8 mouse cellular contexts compared by ENCODE assay signal in genomic region chr17:31841842-31842611, GRCm38 (mm10). TPM values are rescaled to one million over a fixed set of nuclear protein-coding genes. Genes with fewer than 3 reads are reported as not detected.
A peak's percentile ranks its signal among the peaks of the same experiment; 100 is the strongest.
DNase-seq lines count a peak whose midpoint lies in the region; ATAC-seq and TF ChIP-seq lines count a peak whose summit lies in the region.

No protein-coding gene starts in this region.

- TF ChIP-seq CTCF in layer of hippocampus, adult 2 months (conservative IDR thresholded peaks at IDR 0.05): no peak

- peaks cover 11% of the 10 kb centered on the region for H3K4me1 ChIP-seq in brown adipose tissue, adult 24 weeks (ENCODE audit: control insufficient read depth, insufficient read depth, insufficient read length, low read length)
- peaks cover 17% of the 10 kb centered on the region for H3K4me1 ChIP-seq in intestine, embryonic 14.5 days (replicated peaks; ENCODE audit: control insufficient read depth, insufficient read depth, low read length)
- no peaks in the 10 kb centered on the region; the same call in 1 of the 2 replicates for H3K4me1 ChIP-seq in hindbrain, embryonic 16.5 days (ENCODE audit: control insufficient read depth, insufficient read depth, low read depth, low read length)
- no peaks in the 10 kb centered on the region for H3K4me1 ChIP-seq in forebrain, embryonic 11.5 days (replicated peaks; ENCODE audit: control insufficient read depth, insufficient read depth, low read length)

- no peak for DNase-seq in layer of hippocampus, adult 2 months (ENCODE audit: low spot score in 2 of 2)
- DNase-seq in layer of hippocampus, adult 8-10 months (ENCODE audit: low spot score in 2 of 2): no peak
- DNase-seq in intestine, embryonic 14.5 days (ENCODE audit: low spot score): no peak
- no peak for DNase-seq in forebrain, embryonic 11.5 days (ENCODE audit: low spot score)
- no peak for DNase-seq in cerebellum, adult 9-10 months

- 0 out of 2 replicates have a peak overlapping the region, but pooled peaks have one; percentile 3 for H3K27ac ChIP-seq in layer of hippocampus, adult 2 months
- peak overlapping the region; percentile 19 for H3K27ac ChIP-seq in brown adipose tissue, adult 24 weeks (replicated peaks; ENCODE audit: low read depth, low read length)
- H3K27ac ChIP-seq in intestine, embryonic 14.5 days (ENCODE audit: low read depth): peak overlapping the region; percentile 30; the same call in 1 of the 2 replicates
- no peak overlapping the region for H3K27ac ChIP-seq in hindbrain, embryonic 16.5 days (ENCODE audit: low read depth, low read length)
- no peak overlapping the region for H3K27ac ChIP-seq in forebrain, embryonic 11.5 days (ENCODE audit: low read depth, low read length)

- H3K9ac ChIP-seq in intestine, embryonic 14.5 days (ENCODE audit: low read length): no peak overlapping the region
- H3K9ac ChIP-seq in hindbrain, embryonic 16.5 days (ENCODE audit: low read depth, low read length): no peak overlapping the region
- no peak overlapping the region for H3K9ac ChIP-seq in forebrain, embryonic 11.5 days (ENCODE audit: low read length)

- no peak overlapping the region for H3K4me3 ChIP-seq in layer of hippocampus, adult 2 months
- H3K4me3 ChIP-seq in brown adipose tissue, adult 24 weeks (ENCODE audit: insufficient read depth, low read depth, low read length): no peak overlapping the region
- no peak overlapping the region for H3K4me3 ChIP-seq in intestine, embryonic 14.5 days (ENCODE audit: low read depth, low read length)
- H3K4me3 ChIP-seq in hindbrain, embryonic 16.5 days (ENCODE audit: low read length): no peak overlapping the region
- H3K4me3 ChIP-seq in forebrain, embryonic 11.5 days (ENCODE audit: low read depth, low read length): no peak overlapping the region

- H3K9me3 ChIP-seq in intestine, embryonic 14.5 days (ENCODE audit: control insufficient read depth, low read length): no peaks in the 10 kb centered on the region
- H3K9me3 ChIP-seq in hindbrain, embryonic 16.5 days (ENCODE audit: control insufficient read depth, low read length): no peaks in the 10 kb centered on the region
- H3K9me3 ChIP-seq in forebrain, embryonic 11.5 days (ENCODE audit: control insufficient read depth, low read length): no peaks in the 10 kb centered on the region

- WGBS in intestine, embryonic 14.5 days: 48% methylated on average over 18 of the region's 18 CpGs
- 66% methylated on average over 18 of the region's 18 CpGs for WGBS in hindbrain, embryonic 16.5 days
- 85% methylated on average over 18 of the region's 18 CpGs for WGBS in forebrain, embryonic 11.5 days

- H3K36me3 ChIP-seq in intestine, embryonic 14.5 days (ENCODE audit: control insufficient read depth, insufficient read depth, low read length): peaks cover 36% of the 10 kb centered on the region
- H3K36me3 ChIP-seq in hindbrain, embryonic 16.5 days (ENCODE audit: control insufficient read depth, insufficient read depth, low read length): peaks cover 12% of the 10 kb centered on the region
- no peaks in the 10 kb centered on the region; the same call in 1 of the 2 replicates for H3K36me3 ChIP-seq in forebrain, embryonic 11.5 days (ENCODE audit: control insufficient read depth, insufficient read depth, low read length)

- no peaks in the 10 kb centered on the region for H3K27me3 ChIP-seq in intestine, embryonic 14.5 days (replicated peaks; ENCODE audit: control insufficient read depth, insufficient read depth, low read length)
- no peaks in the 10 kb centered on the region for H3K27me3 ChIP-seq in hindbrain, embryonic 16.5 days (replicated peaks; ENCODE audit: control insufficient read depth, insufficient read depth, low read length)
- H3K27me3 ChIP-seq in forebrain, embryonic 11.5 days (ENCODE audit: control insufficient read depth, insufficient read depth, low read length): no peaks in the 10 kb centered on the region

- ATAC-seq in intestine, embryonic 14.5 days (replicated peaks; ENCODE audit: low FRiP score, low TSS enrichment, low read depth): no peak
- peak; percentile 0; the same call in 1 of the 2 replicates for ATAC-seq in neutrophil, adult 5-6 weeks (ENCODE audit: extremely low read depth, insufficient number of reproducible peaks, low FRiP score, poor library complexity, severe bottlenecking)
- no peak for ATAC-seq in hindbrain, embryonic 16.5 days
- ATAC-seq in forebrain, embryonic 11.5 days (replicated peaks; ENCODE audit: low FRiP score): no peak

- H3K4me2 ChIP-seq in intestine, embryonic 14.5 days (ENCODE audit: low read length): no peak overlapping the region
- H3K4me2 ChIP-seq in hindbrain, embryonic 16.5 days (ENCODE audit: low read length): no peak overlapping the region
- no peak overlapping the region for H3K4me2 ChIP-seq in forebrain, embryonic 11.5 days (ENCODE audit: low read depth, low read length, severe bottlenecking)

RNA-seq across cellular contexts. Expression of gene Sik1, which starts 13.6 kb away (rescaled TPM):
- total RNA-seq in layer of hippocampus, adult 2 months (2021): 10 to 100 TPM; 12.4 to 15.4 TPM
- total RNA-seq in layer of hippocampus, adult 8-10 months (2022): 10 to 100 TPM; 13.2 to 22.2 (median 15.4) TPM
- 9.6 and 39.2 TPM in 2 replicates for polyA plus RNA-seq in brown adipose tissue, adult 24 weeks (2012; ENCODE audit: insufficient read depth, insufficient read length, missing spikeins)
- polyA plus RNA-seq in intestine, embryonic 14.5 days (2014; fragmentation: Nextera tagmentation; extraction: Ambion mirVana): 9.2 and 11.9 TPM in 2 replicates
- total RNA-seq in neutrophil, adult 5-6 weeks (2017): 79.1 and 90.7 TPM in 2 replicates
- 16.2 and 17.4 TPM in 2 replicates for polyA plus RNA-seq in hindbrain, embryonic 16.5 days (2015; fragmentation: Nextera tagmentation; extraction: Ambion mirVana)
- polyA plus RNA-seq in forebrain, embryonic 11.5 days (2014; fragmentation: Nextera tagmentation; extraction: Ambion mirVana): 15.6 and 16.7 TPM in 2 replicates

Comparison
In these comparisons a context has a peak if more than half of its experiments do, and no peak if none do; other contexts are left out.
1. H3K27ac ChIP-seq: peak in layer of hippocampus, adult 2 months (single experiment), brown adipose tissue, adult 24 weeks (single experiment) and intestine, embryonic 14.5 days (single experiment); none in hindbrain, embryonic 16.5 days (single experiment) and forebrain, embryonic 11.5 days (single experiment).